Mouse (Mus musculus) erythroblast, embryonic 14.5 days (primary cell): ENCODE results near the gene Acta1. TPM values are rescaled to one million over a fixed set of nuclear protein-coding genes. Genes with fewer than 3 reads are reported as not detected.

Source experiments
- H3K27me3 ChIP-seq: 2 replicates; pipeline ENCODE4 v1.6.1; 2012; ENCODE audit warnings: inconsistent platforms; ENCODE audit not compliant: control insufficient read depth
- H3K36me3 ChIP-seq: 2 replicates; pipeline ENCODE4 v1.6.1; 2012; ENCODE audit warnings: mild to moderate bottlenecking, inconsistent platforms; ENCODE audit not compliant: control insufficient read depth
- H3K4me1 ChIP-seq: 2 replicates; pipeline ENCODE4 v1.6.1; 2012; ENCODE audit warnings: inconsistent platforms; ENCODE audit not compliant: control insufficient read depth
- H3K4me3 ChIP-seq: replicated peaks from 2 replicates; pipeline ENCODE3; 2012; ENCODE audit warnings: moderate library complexity, mild to moderate bottlenecking, inconsistent platforms
- H3K9me3 ChIP-seq: 2 replicates; pipeline ENCODE4 v1.6.1; 2012; ENCODE audit warnings: low read length, inconsistent platforms, mixed read lengths; ENCODE audit not compliant: control insufficient read depth
- GATA1 ChIP-seq: IDR thresholded peaks from 2 replicates; pipeline ENCODE4 v1.6.1; 2012; ENCODE audit warnings: low read length, inconsistent platforms, mixed read lengths
- TAL1 ChIP-seq: IDR thresholded peaks from 3 replicates; pipeline ENCODE4 v1.6.1; 2012; ENCODE audit warnings: low read length, inconsistent platforms, mixed read lengths
- polyA plus RNA-seq: library from polyadenylated mRNA; stranded (reverse); fragments of >175 nt; gene quantifications from 2 replicates; pipeline ENCODE4 v1.2.3, GENCODE M21; 2012

The Acta1 gene
- polyA plus RNA-seq, 1 experiment: 0.44 TPM

DNA sequence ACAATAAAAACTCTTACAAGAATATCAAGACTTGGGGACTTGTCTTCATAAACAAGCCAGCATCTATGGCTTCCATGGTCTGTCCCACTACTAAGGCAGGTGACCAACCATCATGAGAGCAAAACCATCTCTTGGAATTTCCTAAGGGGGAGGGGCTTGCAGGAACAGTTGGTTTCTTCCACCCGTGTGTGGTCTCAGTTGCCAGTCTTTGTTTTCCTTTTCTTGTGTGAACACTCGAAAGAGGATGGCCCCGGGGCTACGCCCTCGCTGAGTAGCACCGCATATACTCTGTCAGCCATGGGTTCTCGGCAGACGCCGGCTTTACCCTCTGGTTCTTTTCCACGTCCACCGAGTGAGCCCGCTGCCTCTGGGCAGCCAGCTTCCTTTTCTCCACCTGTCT is 52.5 kb downstream of the Acta1 start:
- no peak for TF ChIP-seq GATA1
- TF ChIP-seq TAL1: no peak
- Histone ChIP-seq H3K9me3 (no peaks in the 10 kb centered on the region), H3K4me1 (peaks cover 3% of the 10 kb centered on the region; the same call in 1 of the 2 replicates), H3K36me3 (peaks cover 73% of the 10 kb centered on the region), H3K4me3 (no peak overlapping the region), H3K27me3 (no peaks in the 10 kb centered on the region)

Other genes with a start within 250 kb of the Acta1 start
- gene Rhou, start 240.8 kb downstream of the Acta1 start, polyA plus RNA-seq: not detected in 2 replicates
- gene Rab4a, start 88.8 kb downstream of the Acta1 start, polyA plus RNA-seq: 0.17 and 0.34 TPM in 2 replicates
- gene Ccsap, start 34.5 kb downstream of the Acta1 start, polyA plus RNA-seq: 0.98 and 1.0 TPM in 2 replicates
- gene Nup133, start 54.5 kb upstream of the Acta1 start, polyA plus RNA-seq: 0.49 and 0.92 TPM in 2 replicates
- gene Abcb10, start 88.4 kb upstream of the Acta1 start, polyA plus RNA-seq: 12.9 and 15.2 TPM in 2 replicates
- gene Taf5l, start 126.6 kb upstream of the Acta1 start, polyA plus RNA-seq: 1.8 TPM in 2 replicates
- gene Urb2, start 126.8 kb upstream of the Acta1 start, polyA plus RNA-seq: 0.09 and 0.17 TPM in 2 replicates